Mouse (Mus musculus): ENCODE measurements at regions not wholly inside any gene's neighbourhood (a gene's known extent, or its start where the extent isn't known, plus 50 kb on each side); places are given as distances from the start of the nearest gene placed in this dataset.
A peak's percentile ranks its signal among the peaks of the same experiment; 100 is the strongest.

DNA sequence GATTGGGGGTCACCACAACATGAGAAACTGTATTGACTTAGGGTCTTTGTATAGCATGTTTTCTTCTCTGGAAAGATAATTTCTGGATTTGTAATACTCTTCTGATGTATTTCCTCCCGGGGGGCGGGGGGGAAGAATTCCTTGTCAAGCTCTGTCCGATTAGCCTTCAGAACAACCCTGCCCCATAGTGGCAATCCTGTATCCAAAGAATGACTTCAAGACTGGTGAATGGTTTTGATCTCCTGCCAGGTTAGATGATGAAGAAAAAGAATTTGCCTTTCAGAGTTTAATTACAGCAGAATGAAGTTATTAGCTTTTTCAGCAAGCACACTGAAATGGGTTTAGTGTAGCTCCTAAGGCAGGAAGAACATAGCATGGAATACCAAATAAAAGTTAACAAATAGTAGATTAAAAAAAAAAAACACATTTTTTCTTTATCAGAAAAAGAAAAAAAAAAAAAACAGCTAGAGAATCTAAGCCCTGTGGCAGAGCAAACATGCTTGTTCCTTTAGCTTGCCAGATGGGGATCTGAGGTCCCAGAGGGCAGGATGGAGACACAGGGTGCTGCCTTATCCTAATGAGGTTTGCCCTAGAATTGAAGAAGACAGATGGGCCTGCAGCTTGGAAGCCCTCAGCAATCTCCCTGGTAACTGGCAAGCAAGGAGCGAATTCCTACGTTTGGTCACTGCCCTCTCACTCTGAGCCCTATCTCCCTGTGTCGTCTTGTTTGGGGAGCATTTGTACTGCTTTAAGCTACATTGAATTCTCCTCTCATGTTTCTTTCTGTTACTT is 280.9 kb upstream of the Gm9972 start:
- DNase-seq, result peak; percentile 97

DNA sequence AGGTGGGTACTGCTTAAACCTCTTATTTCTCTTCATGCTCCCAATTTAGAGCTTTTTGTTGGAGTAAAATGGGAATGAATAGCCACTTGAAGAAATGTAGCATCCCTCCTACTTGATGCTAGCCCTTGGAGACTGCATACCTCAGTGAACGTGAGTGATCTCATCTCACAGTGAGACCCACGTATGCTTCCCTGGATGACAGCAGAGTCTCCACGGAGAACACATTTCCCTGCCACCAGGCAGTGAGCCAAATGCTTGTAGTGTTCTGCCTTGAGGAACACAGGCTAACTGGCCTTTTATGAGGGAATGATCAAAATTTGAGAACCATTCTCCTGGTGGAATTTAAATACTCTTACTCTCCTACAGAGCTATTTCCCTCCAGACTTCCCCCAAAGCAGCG is 280.1 kb upstream of the Gm9972 start:
- DNase-seq, result peak; percentile 95

DNA sequence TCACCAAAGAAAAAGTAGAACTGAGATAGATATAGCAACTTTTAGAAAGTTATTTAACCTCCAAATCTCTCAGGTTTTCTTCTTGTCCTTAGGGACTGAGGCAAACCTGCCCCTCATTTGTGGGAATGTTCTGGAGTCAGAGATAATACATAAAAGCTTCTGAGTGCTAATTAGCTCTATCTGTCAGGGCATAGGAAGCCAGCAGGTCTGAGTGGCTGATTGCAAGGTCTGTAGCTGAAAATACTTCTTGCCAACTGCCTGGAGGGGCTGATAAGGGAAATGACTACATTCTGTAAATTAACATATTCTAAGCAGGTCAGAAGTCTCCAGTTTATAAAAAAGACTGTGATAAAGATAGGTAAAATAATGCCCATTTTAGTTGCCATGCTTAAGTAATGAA is 270.3 kb upstream of the Gm9972 start:
- no peak for DNase-seq

DNA sequence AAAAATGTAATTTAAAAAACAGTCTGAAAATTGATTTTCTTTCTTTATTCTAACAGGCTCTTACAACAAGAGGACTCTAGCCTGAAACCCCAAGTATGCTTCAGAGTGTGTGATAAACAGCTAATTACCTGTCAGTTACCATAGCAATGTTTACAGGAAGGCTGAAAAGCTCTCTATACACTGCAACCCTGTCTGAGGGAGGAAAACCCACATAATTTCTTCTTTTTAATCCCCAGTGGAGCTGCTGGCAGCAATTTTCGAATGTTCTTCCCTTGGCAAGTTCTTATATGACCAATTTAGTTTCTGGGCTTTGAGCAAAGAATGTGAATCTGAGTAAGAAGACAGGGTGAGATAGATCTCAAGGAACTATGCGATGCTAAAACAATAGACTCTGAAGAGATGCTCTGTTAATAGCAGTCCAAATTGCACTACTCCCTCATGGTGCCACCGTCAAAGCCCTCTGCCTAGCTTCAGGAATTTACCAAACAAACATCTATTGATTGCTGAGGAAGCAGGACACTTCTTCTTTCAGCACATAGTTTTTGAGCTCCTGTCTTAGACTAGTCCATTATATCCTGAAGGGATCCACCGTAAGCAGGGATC is 260.4 kb upstream of the Gm9972 start:
- no peak for DNase-seq

DNA sequence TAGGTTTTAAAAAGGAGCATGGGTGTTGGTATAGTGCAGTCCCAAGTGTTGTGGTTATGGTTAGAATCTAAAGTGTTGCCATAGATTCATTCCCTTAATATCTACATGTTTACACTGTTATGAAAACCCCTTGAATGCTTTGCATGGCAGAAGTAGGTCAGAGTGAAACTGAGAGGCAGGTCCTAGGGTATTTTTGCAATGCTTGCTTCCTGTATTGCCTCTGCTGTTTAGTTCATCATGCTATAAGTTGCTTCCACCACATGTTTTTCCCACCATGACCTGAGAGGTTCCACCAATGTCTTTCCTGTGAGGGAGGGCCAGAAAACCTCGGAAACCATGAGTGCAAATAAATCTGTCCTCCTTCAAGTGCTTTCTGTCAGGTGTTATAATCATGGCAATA is 224.1 kb upstream of the Gm9972 start:
- no peak for DNase-seq

DNA sequence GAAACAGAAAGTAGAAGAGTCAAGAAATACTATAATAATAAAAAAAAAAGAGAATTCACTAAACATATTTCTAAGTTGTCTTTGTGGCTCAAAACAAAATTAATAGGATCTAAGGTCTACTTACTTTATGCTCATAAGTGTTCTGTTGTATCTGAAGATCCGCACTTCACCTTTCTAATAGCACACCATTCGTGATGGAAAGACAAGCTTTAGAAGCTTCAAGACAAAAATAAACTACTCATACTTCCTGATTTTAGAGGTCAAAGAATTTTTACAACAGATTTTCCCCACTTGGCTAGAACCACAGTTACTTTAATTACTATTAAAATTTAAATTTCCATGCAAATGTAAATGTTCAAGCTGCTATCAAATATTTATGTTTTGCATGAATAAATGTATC is 219.8 kb upstream of the Gm9972 start:
- DNase-seq, result no peak

DNA sequence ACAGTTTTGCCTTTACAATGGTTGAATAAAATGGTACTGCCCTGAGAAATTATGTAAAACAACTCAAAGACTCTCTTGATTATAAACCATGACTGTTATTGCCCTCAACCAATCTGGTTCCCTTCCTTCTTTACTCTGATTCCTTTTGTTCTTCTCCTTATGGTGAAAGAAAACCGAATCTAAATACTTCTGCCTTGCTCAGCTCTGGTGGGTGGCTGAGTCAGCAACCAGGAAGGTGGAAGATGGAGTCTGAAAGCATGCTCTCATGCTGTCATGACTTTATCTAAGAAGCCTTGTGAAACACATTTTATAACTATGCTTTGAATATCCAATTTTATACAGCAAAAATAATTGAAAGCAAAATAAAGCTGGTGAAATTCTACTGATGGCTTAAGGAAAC is 212.7 kb upstream of the Gm9972 start:
- no peak for DNase-seq

DNA sequence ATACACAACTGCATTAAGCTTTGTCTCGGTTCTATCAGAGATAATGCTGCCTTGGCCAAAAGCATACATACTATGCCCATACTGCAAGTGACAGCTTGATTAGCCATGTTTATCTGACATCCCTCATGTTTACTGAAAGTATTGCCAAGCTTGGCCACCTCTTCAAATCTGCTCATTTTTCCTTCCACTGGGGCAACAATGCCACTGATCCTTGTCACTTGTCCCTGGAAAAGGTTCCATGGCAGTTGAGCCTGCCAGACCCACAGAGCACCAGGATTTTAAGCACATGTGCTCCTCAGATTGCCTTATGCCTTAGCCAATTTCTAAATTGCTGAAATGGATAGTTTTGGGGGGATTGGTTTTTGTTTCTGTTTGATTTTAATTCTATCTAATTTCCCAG is 189.8 kb upstream of the Gm9972 start:
- peak; percentile 71 for DNase-seq

DNA sequence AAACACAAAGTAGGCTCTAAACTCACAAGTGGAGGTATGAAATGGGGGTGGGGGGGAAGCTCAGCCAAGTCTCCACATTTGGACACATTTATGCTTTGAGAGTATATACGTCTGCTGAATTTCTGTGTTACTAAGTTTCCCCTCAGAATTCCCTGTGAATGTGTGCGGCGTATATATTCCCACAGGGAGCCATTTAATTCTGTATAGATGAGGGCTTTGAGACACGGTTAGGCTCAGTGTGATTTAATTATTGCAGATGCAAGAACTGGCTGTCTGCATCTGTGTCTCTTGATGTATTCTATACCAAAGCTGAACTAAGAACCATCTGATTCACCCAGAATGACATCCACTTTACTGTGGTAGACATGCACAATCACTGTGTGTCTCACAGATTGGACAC is 181.1 kb upstream of the Gm9972 start:
- no peak for DNase-seq

DNA sequence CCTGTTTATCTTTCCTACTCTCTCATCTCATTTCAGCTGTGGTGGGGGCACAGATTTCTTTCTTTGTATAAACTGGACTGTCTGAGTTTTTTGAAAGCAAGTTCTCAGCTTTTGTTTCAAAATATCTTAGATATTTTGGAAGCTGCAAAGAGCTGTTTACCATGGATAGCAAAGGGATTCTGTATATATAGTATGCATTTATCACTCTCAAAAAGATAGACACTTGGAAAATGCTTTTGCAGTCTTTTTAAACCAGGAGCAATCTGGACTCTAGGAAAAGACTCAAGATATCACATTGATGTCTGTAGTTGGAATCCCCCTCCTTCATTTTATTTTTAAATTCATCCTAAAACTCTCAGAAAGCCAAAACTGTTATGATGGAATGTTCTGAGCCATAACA is 177.9 kb upstream of the Gm9972 start:
- DNase-seq, result no peak

DNA sequence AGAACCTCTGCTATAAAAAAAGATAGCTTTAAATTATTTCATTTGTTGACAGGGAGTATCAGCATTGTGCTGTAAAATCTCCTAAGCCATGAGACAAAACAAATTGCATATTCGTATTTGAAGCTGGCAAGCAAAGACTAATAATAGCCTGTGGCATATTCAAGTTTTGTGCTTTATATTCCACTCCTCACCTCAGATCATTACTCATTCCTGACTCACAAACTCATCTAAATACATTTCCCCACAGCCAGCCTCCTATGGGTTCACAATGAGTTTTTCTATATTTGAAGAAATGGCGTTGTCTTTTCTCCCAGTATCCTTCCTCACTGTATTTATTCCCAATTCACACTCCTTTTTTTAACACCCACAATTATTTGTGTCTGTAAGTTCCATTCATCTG is 161.5 kb upstream of the Gm9972 start:
- no peak for DNase-seq

DNA sequence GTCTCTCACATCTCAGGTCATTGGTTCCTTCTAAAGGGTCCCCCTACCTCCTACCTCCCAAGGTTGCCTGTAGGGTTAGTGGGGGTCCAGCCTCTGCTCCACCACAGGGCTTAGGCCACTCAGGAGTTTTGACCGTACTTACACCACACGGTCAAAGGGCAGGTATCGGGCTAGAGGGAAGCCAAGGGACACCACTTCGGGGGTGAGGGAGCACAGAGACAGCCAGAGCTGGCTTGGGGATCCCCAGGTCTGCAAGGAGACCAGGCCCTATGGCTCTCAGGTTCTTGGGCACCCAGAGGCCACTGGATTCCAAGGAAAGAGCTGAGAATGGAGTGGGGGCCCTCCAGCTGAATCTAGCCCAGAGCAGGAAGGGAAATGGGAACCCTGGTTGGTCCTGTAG is 135.5 kb upstream of the Gm9972 start:
- DNase-seq, result no peak

DNA sequence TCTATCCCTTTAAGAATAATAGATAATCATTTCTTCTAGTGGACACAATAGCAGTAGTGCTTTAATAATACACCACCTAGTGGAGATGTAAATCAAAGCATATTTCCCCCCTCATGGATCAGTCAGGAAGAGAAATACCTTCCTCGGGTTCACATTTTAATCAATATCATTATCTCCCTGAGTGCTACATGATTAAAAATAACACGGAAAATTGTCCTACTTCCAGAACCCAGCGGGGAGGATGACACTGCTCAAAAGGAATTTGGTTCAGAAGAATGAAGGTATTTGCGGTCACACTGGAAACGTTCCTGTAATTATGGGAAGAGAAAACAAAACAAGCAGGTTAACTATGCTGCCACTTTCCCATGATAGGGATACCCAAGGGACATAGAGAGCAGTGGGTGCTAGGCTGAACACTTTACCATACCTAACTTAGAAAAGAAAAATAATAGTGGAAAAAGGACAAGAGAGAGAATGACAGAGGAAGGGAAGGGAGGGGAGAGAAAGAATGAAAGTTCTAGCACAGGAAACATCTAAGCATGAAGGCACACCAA is 132.0 kb upstream of the Gm9972 start:
- peak; percentile 70 for DNase-seq

DNA sequence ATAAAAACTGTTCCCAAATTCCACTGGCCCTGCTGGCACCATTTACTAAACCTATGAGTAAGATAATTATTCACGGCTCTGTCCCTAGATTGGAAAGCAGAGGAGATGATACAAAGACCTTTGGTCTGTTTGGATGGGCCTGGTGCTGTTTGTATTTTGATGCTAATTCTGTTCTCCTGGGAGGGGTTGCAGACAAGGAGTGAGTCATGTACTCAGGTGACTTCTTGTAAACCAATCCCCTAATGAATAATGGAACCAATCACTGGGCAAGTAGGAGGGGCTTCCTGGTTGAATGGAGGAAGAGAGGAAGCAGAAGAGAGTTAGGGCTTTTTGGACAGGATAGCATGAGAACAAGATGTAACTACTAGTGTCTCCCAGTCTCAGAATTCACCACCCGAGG is 130.0 kb upstream of the Gm9972 start:
- DNase-seq, result no peak

DNA sequence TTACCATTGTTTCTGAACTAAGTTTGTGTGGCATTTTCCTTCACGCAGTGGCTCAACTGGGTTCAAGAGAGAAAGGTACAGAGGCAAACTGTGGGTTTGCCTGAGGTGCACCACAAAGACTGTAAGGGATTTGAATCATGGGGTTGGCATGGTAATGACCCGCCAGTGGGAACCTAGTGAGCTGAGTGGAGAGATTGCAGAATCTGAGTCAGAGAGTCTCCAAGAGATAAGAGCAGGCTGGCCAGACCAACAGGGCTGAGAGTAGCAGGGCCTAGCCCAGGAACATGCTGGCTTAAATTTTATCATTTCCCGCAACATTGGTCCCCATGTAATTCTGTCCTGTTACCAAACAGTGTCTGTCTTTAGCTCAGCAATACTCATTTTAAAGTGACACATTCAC is 129.5 kb upstream of the Gm9972 start:
- no peak for DNase-seq

DNA sequence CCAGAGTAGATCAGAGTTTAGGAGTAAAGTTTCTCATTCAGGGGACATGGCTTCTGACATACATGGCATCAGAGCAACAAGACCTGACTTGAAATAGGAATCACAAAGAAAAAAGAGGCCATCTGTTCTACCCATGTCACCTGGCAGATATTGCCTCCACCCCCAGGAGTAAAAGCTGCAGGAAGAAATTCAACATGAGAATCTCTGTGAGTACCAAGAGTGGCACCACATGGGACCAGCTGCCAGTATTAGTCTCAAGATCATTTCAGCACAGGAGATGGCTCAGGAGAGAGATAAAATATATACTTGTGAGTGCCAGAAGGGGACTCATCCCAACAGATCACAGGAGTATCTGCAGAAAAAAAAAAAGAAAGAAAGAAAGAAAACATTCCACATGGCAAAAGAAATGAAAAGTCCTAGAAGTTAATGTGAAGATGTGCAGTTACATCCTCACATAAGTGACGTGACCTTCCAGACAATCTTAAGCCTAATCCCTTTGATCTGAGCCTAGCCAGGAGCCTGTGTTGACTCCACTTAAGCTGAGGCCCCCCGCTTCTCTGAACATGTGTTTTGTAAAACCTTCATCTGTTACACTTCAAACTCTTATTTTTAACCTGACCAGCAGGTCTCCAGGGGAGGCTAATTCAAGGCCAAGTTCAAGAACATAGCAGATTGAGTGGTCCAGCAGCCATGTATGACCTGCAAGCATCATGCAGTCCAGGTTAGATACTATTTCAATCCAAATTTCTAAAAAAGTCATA is 118.9 kb upstream of the Gm9972 start:
- DNase-seq, result peak; percentile 83

DNA sequence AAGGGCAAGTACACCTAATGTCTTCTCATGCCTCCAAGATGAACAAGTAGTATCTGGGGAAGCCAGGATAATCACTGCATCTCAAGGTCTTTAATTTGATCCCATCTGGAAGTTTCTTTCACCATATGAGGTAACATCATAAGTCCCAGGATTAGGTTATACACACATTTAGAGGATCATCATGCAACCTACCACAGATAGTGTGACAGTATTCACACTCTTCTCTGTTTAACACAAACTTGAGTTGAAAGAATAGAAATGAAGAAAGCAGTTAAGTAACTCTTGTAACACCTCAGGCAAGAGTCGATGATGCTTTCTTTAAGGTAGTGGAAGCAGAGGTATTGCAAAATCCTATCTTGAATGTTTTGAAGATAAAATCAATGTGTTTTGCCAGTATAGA is 116.3 kb upstream of the Gm9972 start:
- no peak for DNase-seq

DNA sequence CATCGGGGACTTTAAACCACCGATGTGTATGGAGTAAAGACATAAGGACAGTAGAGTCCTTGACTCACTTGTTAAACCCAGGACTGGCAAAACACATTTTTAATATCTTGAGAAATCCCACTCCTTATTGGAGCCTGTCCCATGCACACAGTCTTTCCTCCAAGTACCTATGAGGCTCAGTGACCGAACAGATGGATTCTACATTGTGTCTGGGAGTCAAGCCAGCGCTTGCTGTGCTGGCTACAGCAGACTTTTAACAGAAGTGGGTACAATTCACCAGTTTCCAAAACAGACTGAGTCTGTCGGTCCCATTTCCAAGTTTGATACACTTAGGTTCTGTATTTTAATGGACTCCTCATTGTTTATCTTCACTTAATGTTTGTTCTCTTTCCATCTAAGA is 108.4 kb upstream of the Gm9972 start:
- DNase-seq, result peak; percentile 95

DNA sequence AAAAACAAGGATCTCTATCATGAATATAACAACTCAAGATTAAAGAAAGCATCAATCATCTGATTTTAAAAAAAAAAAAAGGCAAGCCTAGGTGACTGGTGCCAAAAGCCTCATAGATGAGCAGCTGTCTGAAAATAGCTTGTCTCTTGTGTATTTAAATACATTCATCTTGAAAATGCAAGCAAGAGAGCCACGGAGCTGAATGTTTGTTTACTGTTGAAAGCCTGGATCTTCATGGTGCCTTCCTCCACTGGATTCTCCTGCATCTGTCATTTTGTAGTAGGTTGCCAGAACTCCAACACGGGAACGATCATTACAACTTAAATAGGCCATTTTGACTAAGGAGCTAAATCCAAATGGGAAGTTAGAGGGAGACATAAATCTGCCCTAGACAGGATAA is 106.6 kb upstream of the Gm9972 start:
- DNase-seq, result no peak

DNA sequence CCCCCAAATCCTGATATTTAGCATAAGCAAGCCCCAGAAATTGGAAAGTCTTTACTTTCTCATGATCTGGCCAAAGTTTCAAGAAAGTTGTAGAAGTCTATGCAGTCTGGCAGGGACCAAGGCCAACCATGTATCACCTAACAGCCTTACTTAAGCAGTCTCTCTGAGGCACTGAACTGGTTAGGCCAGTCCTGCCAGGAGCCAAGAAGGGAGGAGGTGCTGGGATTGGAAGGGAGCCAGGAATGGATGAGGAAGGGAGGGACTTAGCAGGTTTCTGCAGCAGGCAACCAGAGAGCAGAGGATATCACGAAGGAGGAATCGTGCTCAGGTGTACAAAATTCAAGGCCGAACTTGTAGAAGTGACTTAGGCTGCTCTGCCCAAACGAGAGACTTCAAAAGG is 96.3 kb upstream of the Gm9972 start:
- DNase-seq, result peak; percentile 30

DNA sequence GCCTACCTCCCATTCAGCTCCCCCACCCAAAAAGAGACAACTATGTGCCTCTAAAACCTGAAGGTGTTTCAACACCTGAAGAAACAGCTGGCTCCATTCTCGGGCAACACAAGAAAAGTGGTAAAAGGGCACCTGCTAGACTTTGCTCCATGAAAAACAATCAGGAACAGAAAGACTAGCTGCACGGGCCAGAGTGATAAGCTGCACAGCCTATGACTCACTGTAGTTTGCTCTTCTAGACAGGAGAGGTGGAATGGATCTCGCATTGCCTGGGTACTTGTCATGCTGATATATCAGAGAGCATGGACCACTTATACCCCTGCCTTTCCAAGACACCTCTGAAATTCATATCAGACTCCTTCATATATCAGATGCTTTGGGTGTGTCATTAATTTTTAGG is 94.0 kb upstream of the Gm9972 start:
- DNase-seq, result no peak

DNA sequence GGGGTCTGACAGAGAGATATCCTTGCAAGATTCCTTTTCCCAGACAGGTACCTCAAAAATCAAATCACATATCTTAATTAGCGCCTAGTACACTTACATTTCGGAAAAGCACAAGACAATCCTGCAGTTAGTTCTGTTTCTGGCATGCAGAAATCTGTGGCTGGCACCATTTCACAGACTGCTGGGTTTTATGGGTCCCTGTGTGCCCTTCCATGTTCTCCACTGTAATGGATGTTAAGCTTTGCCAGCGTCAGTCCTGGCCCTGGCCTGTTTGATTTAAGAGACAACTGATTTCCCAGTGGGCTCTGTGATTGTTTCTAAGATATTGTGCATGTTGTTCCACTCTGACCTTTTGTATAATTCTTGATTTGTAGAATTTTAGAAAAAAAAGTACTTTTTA is 93.3 kb upstream of the Gm9972 start:
- peak; percentile 39 for DNase-seq

DNA sequence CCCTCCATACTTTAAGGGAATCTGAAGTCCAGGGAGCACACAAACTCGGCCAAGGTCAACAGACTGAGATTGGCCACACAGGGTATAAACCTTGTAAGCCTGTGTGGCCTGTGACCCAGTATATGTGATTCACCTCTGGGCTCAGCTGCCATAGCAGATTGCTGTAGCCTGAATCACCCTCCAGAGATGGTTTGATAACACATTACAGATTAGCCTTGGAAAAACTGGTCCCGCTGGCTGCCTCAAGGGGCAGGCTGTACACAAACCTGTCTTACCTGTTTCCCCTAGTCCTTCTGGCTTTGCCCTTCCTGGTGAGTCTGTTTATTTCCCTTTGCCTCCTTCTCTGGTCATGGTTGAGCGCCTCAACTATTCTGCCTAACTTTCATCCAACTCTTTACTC is 91.0 kb upstream of the Gm9972 start:
- DNase-seq, result no peak

DNA sequence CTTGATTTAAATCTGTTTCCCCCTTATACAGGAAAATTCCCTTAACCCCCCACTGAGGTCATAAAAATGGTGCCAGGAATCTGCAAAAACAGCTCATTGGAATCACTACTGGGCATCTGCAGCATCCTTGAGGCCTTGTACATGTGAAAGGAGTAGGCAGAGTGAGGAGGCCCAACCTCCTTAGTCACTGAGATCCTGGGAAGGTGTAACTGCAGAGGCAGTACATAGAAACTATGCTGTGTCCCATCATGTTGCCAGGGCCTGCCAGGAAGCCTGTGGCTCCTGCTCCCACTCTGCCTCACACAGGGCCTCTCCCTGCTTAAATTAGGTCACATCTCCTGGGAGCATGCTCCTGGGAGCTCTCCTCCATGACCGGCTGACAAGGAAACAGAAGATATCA is 85.7 kb upstream of the Gm9972 start:
- DNase-seq, result no peak

All from cerebellum, adult 11-12 months (tissue).